Mouse (Mus musculus): ENCODE results near the gene Bcl2l1.

Gene Bcl2l1

GRCm38 (mm10) chr2:152803081-152803480 is 28.4 kb downstream of the Bcl2l1 start:
- no peak for DNase-seq (ENCODE audit: low read depth, low spot score)

GRCm38 (mm10) chr2:152802303-152802702 is 29.2 kb downstream of the Bcl2l1 start:
- DNase-seq (ENCODE audit: low read depth, low spot score) = no peak

GRCm38 (mm10) chr2:152800762-152801113 is 30.8 kb downstream of the Bcl2l1 start:
- no peak for DNase-seq (ENCODE audit: low read depth, low spot score)

- DNase-seq (ENCODE audit: low read depth, low spot score) = no peak
Measured at GRCm38 (mm10) chr2:152799954-152800761, 31.4 kb downstream of the Bcl2l1 start.

GRCm38 (mm10) chr2:152797589-152797988 is 33.9 kb downstream of the Bcl2l1 start:
- no peak for DNase-seq (ENCODE audit: low read depth, low spot score)

GRCm38 (mm10) chr2:152794281-152794827 is 37.2 kb downstream of the Bcl2l1 start:
- no peak for DNase-seq (ENCODE audit: low read depth, low spot score)

- no peak for DNase-seq (ENCODE audit: low read depth, low spot score)
Measured at GRCm38 (mm10) chr2:152793381-152793780, 38.1 kb downstream of the Bcl2l1 start.

- DNase-seq (ENCODE audit: low read depth, low spot score) = no peak
Measured at GRCm38 (mm10) chr2:152792461-152792860, 39.1 kb downstream of the Bcl2l1 start.

GRCm38 (mm10) chr2:152789591-152789999 is 41.9 kb downstream of the Bcl2l1 start:
- DNase-seq (ENCODE audit: low read depth, low spot score) = no peak

GRCm38 (mm10) chr2:152788892-152789421 is 42.6 kb downstream of the Bcl2l1 start:
- DNase-seq (ENCODE audit: low read depth, low spot score) = no peak

- no peak for DNase-seq (ENCODE audit: low read depth, low spot score)
Measured at GRCm38 (mm10) chr2:152787543-152787942, 44.0 kb downstream of the Bcl2l1 start.

GRCm38 (mm10) chr2:152787136-152787535 is 44.4 kb downstream of the Bcl2l1 start:
- no peak for DNase-seq (ENCODE audit: low read depth, low spot score)

- DNase-seq (ENCODE audit: low read depth, low spot score) = no peak
Measured at GRCm38 (mm10) chr2:152785446-152786350, 45.8 kb downstream of the Bcl2l1 start.

GRCm38 (mm10) chr2:152784640-152785039 is 46.9 kb downstream of the Bcl2l1 start:
- DNase-seq (ENCODE audit: low read depth, low spot score) = no peak

GRCm38 (mm10) chr2:152783241-152783640 is 48.3 kb downstream of the Bcl2l1 start:
- DNase-seq (ENCODE audit: low read depth, low spot score) = no peak

GRCm38 (mm10) chr2:152782656-152783055 is 48.9 kb downstream of the Bcl2l1 start:
- no peak for DNase-seq (ENCODE audit: low read depth, low spot score)

GRCm38 (mm10) chr2:152781031-152781711 is 50.4 kb downstream of the Bcl2l1 start:
- no peak for DNase-seq (ENCODE audit: low read depth, low spot score)

- no peak for DNase-seq (ENCODE audit: low read depth, low spot score)
Measured at GRCm38 (mm10) chr2:152780466-152780865, 51.1 kb downstream of the Bcl2l1 start.

GRCm38 (mm10) chr2:152777081-152777480 is 54.4 kb downstream of the Bcl2l1 start:
- DNase-seq (ENCODE audit: low read depth, low spot score) = no peak

- no peak for DNase-seq (ENCODE audit: low read depth, low spot score)
Measured at GRCm38 (mm10) chr2:152776435-152776834, 55.1 kb downstream of the Bcl2l1 start.

GRCm38 (mm10) chr2:152776019-152776418 is 55.5 kb downstream of the Bcl2l1 start:
- no peak for DNase-seq (ENCODE audit: low read depth, low spot score)

All from WW6 (cell line).